Mouse (Mus musculus): Measurements from ENCODE around the gene Zbtb7a. TPM values are rescaled to one million over a fixed set of nuclear protein-coding genes. Genes with fewer than 3 reads are reported as not detected.
A peak's percentile ranks its signal among the peaks of the same experiment; 100 is the strongest.
"Not testable (repeated sequence)": the region's sequence is repeated elsewhere in the genome, so short reads cannot be mapped to it uniquely, and the experiment has no call there.

The Zbtb7a gene
- total RNA-seq, 2 experiments from 2014 or later, result 69.9 to 84.0 TPM

DNA sequence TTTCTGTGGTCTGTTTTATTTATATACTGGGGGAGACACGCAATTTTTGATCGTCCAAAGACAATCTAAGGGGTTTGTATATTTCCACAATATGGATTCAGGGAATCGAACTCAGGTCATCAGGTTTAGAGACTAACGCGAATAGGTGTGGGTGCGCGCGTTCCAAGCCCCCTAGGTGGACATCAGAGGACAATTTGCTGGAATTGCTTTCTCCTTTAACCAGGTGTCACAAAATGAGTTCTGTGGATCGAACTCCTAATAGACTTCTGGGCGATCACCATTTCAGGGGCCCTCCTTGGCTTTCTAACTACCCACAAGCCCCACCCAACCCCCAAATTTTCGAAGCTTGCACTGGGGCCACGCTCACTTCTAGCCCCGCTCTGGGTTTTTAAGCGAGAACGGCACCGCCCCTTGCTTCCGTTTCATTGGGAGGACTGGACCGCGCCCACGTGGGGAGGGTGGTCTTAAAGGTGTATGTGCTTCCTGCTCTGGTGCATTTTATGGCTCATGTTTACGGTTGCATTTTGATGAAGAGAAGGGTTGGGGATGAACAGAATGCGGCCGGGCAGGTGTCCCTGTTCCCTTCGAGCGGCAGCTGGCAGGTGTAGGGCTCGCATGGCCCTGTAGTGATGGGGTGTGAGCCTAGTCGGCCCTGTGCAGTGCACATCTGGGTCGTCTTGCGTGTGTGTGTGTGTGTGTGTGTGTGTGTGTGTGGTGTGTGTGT is 33.7 kb downstream of the Zbtb7a start:
- DNase-seq, result peak; percentile 91 to 92

DNA sequence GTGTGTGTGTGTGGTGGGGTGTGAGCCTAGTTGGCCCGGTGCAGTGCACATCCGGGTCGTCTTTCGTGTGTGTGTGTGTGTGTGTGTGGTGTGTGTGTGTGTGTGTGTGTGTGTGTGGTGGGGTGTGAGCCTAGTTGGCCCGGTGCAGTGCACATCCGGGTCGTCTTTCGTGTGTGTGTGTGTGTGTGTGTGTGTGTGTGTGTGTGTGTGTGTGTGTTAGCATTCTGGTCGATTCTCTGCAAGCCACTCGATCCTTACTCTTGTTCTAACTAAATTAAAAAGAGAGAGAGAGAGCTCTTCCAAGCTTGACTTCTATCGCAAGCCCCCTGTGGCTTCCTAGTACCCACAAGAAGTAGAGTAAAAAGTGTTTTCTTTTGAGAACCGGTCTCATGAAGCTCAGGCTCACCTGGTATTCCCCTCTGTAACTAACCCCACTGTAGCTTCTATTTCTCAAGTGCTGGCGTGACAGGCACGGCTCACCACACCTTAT is 34.4 kb downstream of the Zbtb7a start:
- DNase-seq, result not testable (repeated sequence)

DNA sequence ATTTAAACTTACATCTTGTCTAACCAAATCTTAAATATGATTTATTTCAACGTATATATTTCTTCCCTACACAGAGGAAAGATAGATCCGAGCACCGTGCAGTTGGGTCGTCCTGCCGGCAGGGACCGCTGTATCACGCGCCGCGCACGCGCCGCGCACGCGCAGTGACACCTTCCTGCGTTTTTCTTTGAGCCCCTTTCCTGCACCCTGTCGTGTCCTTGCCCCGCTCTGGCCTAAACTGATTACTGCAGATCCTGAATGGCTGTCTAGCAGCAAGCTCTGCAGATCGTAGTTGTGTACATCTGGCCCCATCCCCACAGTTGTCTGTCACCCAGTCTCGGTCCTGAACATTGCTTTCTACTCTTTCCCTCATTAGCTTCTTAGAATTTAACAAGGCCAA is 38.1 kb downstream of the Zbtb7a start:
- DNase-seq, result peak; percentile 88

DNA sequence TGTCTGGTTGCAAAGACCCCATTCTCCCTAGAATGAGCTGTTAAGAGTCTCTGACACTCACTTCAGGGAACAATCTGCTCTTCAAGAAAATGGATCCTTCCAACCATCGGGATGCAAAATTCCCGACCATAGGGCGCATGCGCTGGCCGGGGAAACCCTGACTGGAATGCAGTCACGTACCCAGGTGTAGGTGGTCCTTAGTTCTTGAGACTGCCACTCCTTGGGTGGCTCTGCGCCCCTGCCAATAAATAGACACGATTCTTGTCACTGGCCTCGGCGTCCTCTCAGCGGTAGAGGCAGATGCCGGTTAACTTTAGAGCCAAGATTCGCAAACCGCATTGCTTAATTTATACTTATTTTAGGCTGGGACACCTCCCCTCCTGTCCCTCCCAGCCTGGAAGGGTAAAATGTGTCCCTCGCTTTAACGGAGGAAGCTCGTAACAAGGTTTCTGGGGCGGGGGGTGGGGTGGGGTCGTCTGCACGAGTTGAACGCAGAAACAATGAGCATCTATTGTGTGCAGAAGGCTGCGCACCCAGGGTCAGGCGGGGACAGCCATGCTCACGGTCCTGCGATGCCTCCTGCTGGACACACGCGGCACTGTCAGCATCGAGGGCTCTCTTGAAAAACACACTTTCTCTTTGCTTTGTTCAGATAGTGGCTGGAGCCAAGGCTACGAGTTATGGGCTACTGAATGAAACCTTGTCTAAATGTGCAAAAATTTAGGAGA is 39.8 kb downstream of the Zbtb7a start:
- peak; percentile 91 for DNase-seq

DNA sequence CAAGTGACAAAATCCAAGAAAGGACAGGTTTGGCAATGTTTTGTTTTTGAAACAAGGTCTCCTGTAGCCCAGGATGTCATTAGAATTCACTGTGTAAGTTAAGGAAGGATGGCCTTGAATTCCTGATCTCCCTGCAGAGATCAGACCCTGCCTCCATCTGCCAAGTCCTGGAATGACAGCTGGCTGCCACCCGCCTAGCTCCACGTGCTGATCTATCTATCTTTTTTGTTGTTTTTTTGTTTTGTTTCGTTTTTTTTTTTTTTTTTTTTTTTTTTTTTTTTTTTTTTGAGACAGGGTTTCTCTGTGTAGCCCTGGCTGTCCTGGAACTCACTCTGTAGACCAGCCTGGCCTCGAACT is 40.3 kb downstream of the Zbtb7a start:
- not testable (repeated sequence) for DNase-seq

DNA sequence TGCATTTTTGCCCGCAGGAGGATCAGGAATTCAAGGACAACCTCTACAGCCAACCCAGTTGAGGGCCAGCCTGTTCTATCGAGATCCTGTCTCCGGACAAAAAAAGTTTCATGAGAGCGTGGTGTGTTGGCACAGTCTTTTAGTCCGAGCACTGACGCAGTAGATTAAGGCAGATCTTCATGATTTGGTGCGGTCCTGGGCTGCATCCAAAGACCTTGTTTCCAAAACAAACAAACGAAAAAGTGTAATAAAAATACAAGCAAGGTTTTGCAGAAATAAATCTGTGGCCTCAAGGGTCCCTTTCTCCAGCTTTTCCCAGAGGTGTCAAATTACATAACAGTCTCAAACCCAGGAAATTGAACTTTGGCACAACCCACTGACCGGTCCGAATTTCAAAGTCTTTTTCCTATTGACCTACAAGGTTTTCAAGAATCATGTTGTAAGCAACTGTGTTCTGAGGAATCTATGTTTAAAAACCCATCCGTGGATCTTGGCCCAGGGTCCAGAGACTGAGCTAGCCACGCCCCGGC is 41.0 kb downstream of the Zbtb7a start:
- peak in 1 of 2 experiments; percentile 68 for DNase-seq

DNA sequence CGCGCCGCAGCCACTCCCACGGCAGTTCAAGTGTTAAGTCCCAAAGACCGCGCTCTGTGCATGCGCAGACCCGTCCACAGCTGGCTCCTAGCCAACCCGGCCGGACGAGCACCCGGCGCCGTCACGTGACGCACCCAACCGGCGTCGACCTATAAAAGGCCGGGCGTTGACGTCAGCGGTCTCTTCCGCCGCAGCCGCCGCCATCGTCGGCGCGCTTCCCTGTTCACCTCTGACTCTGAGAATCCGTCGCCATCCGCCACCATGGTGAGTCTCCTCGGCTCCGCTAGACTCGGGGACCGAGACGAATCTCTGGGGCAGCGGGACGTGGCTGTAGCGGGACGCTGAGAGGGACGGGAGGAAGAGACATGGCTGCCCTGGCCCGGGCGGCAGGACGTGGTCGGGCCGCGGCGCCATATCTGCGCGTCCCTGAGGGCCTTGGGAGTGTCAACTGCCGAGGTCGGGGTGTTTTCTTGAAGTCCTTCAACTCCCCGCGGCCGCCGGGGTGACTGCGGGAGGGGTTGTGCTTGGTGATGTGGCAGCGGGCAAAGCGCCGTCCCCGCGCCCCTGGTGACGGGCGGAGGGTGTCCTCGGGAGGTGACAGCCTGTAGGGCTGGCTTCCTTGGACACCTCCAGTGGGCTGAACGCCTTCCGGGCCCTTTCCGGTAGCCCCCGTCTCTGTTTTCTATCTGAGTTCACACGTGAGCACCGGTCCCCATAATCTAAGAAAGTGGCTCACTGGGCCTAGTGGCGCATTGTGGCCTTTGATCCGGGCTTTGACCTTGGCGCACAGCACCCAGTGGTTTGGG is 41.6 kb downstream of the Zbtb7a start, which contains the start of gene Eef2:
Gene Eef2 (plus strand): TSS at position 166 of the 806 bp plus-strand sequence.
- DNase-seq, result peak; percentile 99 to 100

DNA sequence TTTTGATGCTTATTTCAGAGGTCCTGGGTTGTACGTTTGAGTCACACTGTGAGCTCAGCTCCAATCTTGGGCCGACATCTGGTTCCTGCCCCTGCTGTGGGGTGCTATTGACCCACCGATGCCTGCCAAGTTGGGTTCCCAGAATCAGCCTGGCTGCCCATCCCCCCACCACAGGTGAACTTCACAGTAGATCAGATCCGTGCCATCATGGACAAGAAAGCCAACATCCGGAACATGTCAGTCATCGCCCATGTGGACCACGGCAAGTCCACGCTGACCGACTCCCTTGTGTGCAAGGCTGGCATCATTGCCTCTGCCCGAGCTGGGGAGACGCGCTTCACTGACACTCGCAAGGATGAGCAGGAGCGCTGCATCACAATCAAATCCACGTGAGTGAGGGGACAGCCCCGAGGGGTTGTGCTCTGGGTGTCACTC is 42.5 kb downstream of the Zbtb7a start:
- peak; percentile 52 to 64 for DNase-seq

DNA sequence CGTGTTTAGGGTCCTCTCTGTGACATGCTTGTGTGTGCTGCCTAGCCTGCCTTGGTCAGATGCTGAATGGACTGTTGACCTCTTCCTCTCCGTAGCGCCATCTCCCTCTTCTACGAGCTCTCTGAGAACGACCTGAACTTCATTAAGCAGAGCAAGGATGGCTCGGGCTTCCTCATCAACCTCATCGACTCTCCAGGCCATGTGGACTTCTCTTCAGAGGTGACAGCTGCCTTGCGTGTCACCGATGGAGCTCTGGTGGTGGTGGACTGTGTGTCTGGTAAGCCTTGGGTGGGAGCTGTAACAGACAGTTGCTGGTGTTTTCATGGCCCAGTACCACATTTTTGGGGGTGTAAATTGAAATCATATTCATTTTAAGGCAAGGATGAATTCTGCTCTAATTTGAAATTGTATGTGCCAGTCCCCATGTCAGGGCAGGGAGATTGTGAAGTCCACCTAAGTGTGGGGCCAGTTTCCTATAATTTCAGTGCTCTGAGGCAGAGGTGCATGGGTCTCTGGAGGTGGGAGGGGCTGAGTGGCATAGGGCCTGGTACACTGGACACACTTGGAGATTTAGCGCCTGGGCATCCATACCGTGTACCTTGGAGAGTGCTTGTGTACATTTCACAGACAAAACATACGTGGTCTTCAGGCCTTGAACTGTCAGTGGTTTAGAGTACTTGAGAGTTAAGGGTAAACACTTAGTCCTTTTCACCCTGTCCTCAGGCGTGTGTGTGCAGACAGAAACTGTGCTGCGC is 43.1 kb downstream of the Zbtb7a start:
- no peak for DNase-seq

DNA sequence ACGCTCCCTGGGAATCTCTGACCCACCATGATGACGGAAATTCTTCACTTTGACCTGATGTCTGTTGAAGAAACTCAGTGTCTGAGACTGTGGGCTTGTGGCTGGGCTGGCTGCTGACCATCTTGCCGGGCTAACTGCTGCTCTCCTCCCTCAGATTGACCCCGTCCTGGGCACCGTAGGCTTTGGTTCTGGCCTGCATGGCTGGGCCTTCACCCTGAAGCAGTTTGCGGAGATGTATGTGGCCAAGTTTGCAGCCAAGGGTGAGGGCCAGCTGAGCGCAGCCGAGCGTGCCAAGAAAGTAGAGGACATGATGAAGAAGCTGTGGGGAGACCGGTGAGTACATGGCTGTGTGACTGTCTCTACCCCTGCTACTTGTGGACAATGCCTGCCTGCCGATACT is 43.9 kb downstream of the Zbtb7a start:
- no peak for DNase-seq

DNA sequence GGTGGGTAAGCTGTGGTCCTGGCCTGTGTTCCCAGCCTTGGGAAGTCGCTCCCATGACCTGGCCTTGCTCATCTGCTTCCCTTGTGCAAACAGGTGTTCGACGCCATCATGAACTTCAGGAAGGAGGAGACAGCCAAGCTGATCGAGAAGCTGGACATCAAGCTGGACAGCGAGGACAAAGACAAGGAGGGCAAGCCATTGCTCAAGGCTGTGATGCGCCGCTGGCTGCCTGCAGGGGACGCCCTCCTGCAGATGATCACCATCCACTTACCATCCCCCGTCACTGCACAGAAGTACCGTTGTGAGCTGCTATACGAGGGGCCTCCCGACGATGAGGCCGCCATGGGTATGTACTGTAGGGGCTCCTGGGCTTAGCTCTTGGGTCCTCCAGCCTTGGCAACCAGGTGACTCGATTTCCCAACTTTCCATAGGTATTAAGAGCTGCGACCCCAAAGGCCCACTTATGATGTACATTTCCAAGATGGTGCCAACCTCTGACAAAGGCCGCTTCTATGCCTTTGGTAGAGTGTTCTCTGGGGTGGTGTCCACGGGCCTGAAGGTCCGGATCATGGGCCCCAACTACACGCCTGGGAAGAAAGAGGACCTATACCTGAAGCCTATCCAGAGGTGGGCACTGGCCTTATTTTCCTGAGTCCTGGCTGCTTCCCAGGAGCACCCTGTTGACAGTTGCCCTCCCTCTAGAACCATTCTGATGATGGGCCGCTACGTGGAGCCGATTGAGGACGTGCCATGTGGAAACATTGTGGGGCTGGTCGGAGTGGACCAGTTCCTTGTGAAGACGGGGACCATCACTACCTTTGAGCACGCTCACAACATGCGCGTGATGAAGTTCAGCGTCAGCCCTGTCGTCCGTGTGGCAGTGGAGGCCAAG is 44.7 kb downstream of the Zbtb7a start:
- no peak for DNase-seq

DNA sequence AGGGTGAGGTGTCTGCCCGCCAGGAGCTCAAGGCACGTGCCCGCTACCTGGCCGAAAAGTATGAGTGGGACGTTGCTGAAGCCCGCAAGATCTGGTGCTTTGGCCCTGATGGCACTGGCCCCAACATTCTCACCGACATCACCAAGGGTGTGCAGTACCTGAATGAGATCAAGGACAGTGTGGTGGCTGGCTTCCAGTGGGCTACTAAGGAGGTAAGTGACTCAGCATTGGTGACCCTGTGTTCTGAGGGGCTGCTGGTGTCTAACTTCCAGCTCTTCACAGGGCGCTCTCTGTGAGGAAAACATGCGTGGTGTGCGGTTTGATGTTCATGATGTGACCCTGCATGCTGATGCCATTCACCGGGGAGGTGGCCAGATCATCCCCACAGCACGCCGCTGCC is 45.9 kb downstream of the Zbtb7a start:
- DNase-seq, result no peak

DNA sequence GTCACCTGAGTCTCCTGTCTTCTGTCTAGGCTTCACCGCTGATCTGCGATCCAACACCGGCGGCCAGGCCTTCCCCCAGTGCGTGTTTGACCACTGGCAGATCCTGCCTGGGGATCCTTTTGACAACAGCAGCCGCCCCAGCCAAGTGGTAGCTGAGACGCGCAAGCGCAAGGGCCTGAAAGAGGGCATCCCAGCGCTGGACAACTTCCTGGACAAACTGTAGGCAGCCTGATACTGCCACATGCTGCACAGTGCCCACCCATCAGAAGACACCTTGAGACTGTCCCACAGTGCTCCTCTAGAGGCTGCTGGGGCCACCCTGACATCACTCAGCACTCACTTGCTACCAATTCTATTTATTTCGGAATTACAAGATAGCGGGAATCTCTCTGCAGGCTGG is 46.8 kb downstream of the Zbtb7a start:
- DNase-seq, result not testable (repeated sequence)

DNA sequence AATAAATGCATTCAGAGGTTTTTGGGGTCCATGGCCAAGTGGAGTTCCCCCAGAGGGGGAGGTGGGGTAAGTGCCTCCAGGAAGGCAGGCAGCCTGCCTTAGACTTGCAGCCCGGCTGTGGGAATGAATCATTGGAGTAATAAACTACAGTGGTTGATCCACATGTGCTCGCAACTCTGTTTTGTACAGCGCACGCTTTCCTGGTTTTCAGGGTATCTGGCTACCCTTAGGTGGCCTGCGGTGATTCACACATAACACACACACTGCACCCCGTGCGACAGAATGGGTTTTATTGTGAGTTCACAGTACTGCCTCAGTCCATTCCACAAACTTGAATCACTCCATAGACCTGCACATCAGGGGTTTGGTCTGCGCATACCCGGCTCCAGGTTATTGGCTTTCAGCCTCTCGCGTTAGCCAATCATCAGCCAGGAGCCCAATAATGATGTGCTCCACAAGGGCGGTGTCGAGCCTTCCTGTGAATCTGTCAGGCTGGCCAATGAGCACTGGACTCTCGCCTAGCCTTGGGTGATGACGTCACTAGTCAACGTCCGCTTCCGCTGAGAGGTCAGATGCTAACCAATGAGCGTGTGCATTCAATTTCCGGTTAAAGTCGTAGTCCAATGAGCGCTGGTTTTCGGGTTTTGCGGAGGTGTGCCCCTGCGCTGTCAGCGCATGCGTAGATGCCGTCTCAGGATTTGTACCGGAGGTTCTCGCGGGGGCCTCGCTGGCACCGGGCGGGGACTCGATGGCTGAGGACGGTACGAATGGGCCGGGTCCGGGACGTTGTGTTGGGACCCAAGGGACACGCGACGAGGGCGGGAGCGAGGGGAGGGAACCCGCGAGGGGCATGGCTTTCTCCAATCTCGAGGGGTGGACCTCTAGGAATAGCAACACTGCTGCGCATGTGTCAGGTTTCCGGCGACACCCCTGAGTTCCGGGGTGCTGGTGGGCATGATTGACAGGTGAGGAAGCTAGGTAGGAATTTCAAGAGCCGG is 47.6 kb downstream of the Zbtb7a start, which contains the start of gene Dapk3:
Gene Dapk3 (plus strand): TSS at position 670 of the 998 bp plus-strand sequence.
- DNase-seq, result peak; percentile 95 to 96

DNA sequence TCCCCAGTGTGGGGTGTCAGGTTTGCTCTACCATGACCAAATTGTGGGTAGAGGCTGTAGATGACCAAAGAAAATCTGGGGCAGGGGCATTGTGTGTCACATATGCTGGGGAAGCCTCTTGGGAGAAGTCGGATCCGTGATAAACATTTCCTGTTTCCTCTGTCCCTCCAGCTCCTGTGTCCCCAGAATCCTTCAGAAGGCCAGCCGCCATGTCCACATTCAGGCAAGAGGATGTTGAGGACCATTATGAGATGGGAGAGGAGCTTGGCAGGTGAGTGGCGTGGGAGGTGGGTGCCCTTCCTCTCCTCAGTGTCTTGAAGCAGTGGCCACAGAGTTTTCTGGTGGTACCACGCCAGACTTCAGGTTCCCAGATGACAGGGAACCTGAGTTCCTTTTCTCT is 48.8 kb downstream of the Zbtb7a start, which contains the start of gene 4930442H23Rik:
Gene 4930442H23Rik (minus strand): TSS at position 45 of the 400 bp plus-strand sequence.
- no peak for DNase-seq

DNA sequence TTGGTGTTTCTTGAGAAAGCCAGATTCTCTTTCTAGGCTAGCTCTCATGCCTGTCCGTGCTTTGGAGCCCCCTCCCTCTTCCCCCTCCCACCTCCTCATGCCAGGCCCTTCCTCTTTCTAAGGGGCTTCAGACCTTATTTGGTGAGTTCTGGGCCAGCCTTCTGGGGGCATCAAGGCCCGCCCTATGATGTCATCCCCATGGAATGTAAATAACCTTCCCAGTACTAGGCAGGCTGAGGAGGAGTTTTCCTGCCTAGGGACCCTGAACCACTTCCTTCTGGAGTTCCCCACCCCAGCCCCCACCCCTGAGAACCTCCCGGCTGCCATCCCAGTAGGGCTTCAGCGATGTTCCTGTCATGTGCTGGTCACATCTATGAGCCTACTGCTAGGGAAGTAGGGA is 49.7 kb downstream of the Zbtb7a start:
- DNase-seq, result no peak

DNA sequence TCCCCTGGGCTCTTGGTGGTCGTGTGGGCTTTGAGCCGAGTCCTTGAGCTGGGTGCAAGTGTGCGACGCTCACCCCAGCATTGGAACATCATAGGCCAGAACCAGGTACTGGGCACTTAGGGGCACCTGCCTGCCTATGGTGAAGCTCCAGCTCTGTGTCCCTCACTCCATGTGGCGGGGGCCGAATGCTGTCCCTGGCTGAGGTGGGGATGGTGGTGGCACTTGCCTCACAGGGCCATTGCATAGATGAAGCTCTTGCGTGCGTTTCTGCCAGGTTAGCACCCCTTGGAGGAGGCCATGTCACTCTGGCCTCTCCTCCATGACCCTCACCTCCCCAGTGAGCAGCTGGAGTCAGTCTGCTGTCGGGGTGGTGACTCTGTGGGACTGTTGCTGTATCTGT is 52.1 kb downstream of the Zbtb7a start:
- no peak for DNase-seq

DNA sequence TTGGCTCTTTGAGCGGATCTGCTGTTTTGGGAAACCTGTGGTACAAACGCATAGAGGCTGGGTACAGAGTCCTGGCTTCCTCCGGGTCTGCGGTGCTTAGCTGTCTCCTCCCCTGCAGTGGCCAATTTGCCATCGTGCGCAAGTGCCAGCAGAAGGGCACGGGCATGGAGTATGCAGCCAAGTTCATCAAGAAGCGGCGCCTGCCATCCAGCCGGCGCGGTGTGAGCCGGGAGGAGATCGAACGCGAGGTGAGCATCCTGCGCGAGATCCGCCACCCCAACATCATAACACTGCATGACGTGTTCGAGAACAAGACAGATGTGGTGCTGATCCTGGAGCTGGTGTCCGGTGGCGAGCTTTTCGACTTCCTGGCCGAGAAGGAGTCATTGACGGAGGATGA is 54.8 kb downstream of the Zbtb7a start:
- DNase-seq, result no peak
